Mouse (Mus musculus) right cerebral cortex, postnatal 25 days (tissue): ENCODE measurements around the gene Pkd1l1.
A peak's percentile ranks its signal among the peaks of the same experiment; 100 is the strongest.

ENCODE experiments used
- DNase-seq: peaks from one replicate; pipeline ENCODE4 v3.0.0; 2022

The Pkd1l1 gene

DNA sequence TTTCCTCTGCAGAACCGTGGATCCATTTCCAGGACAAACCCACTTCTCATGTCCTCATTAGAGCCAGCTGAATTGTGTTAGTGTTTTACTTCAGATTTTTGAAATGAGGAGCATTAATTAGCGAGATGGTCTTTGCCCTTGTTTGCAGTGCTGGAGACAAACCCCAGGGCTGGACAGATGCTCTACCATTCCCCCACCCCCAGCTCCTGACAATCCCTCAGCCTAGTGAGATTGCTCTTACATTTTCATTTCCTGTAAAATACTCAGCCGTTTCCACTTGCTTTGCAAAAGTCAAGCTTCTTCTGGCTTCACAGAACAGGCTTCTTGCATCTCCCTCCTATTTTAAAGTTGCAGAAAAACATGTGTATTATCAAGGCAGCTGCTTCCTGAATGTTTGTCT is 155.7 kb downstream of the Pkd1l1 start:
- no peak for DNase-seq

DNA sequence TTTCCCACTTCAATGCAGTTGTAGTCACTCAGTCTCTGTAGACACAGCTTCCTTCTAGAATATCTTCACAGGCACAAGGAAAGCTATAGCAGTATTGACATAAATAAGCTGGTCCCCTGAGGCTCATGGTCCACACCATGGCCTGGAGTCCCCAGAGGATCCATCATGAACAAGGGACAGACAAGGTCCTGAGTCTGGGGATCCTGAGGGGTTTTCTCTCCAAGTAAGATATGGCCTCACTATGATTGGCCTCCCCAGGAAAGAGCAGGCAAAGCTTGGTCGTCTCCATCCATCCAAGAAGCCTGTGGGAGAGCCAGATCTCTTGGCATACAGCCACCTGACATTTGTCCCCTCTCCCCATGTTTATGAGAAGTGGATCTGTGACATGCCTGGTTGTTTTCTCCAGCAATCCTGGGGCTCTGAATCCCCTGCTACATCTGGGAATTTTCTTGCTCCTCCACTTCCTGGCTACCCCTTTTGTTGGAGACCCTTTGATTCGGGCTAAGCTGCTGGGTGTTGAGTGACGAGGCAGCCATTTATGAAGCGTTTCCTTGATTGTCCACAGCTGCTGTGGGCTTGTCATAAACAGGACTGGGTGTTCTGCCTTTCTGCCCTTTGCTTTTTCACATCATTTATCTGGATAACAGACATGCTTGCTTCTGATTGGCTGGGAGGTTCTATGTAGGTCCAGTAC is 158.8 kb downstream of the Pkd1l1 start:
- DNase-seq, result no peak

- DNase-seq, result no peak
Measured at GRCm38 (mm10) chr11:8811506-8812100, 161.5 kb downstream of the Pkd1l1 start.

GRCm38 (mm10) chr11:8809644-8810043 is 163.4 kb downstream of the Pkd1l1 start:
- no peak for DNase-seq

GRCm38 (mm10) chr11:8807009-8807408 is 166.1 kb downstream of the Pkd1l1 start:
- DNase-seq, result no peak

GRCm38 (mm10) chr11:8804178-8804577 is 168.9 kb downstream of the Pkd1l1 start:
- DNase-seq, result no peak

DNA sequence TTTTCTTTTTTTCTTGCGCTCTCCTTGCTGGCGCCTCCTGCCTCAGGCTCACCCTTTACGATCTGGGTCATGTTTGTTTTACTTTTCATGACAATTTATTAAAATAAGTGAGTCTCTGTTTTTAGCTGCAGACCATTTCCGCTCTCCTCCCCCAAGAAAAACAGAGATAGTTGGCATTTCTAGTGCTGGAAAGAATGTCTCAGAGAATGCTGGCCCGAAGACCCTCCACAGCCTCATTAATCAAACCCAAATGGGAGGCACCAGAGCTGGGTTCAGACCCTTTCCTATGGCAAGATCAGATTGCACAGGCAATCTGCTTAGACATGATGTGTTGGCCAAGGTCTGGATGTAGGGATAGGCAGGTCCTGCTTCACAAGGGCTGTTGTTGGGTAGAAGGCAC is 175.6 kb downstream of the Pkd1l1 start:
- no peak for DNase-seq

DNA sequence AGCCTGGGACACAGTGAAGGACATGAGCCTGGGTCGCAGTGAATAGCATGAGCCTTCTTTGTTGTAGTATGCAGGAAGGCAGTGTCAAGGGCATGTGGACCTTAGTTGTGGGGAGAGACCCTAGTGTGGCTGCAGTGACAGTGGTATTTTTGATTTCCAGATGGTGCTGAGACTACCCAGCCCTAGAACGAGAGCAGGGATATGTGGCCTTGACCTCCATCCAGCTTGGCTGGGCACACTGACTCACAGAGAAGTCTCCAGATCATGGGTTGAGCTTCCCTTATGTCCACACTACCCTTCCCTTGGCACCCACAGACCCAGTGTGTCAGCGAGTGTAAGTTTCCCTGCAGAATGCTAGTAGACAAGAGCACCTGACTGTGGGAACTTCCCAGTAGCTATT is 178.0 kb downstream of the Pkd1l1 start:
- DNase-seq, result no peak

- DNase-seq, result no peak
Measured at GRCm38 (mm10) chr11:8792146-8792545, 180.9 kb downstream of the Pkd1l1 start.

DNA sequence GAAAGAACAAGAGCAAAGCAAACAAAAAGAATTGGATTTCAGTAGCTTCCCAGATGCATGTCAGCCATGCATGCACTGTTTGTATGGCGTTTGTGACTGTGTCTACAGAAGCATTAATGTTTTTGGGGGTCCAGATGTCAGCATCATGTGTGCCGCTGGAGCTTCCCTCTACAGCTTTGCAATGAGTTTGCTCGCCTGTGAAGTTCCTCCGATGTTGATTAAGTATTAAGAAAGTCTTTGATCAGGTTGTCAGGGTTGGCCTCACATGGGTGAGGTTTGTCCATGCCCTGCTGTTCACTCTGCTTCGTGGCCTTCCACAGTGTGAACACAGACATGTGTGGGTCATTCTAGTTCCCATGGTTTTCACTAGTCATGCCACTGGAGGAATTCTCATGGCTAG is 183.9 kb downstream of the Pkd1l1 start:
- no peak for DNase-seq

DNA sequence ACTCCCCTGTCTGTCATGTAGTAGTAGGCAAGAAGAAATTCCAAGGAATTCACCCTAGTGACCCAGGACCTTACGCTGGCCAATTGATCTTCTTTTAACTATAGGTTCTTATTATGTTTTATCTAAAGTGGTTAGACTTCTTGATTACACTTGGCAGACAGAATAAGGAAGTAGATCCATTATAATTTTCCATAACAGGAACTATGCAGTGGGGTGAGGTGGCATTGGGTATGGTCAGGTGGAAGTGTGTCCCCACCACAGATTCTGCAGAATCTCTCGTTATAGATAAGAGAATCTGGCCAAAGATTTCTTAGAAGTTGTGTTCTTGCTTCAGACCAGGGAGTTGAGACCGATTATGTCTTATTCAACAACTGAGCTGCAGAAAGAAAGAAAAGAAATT is 185.5 kb downstream of the Pkd1l1 start:
- DNase-seq, result no peak

DNA sequence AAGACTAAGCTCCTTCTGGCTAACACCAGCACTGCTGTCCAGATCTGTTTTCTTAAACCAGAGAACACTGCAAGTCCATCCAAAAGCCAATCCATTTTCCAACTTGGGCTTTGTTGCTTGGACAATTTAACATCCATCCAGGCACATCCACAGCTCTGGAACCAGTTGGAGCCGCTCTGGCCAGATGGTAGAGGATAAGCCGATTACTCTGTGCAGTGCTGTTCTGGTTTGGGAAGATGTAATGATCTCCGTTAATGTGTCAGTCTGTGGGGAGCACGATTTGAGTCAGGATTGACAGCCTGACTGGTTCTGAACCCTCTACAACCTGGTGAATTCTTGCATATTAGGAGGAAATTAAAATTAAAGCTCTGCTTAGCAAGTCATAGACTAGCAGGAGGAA is 188.7 kb downstream of the Pkd1l1 start:
- no peak for DNase-seq

GRCm38 (mm10) chr11:8782141-8782465 is 191.0 kb downstream of the Pkd1l1 start:
- DNase-seq, result peak; percentile 8

DNA sequence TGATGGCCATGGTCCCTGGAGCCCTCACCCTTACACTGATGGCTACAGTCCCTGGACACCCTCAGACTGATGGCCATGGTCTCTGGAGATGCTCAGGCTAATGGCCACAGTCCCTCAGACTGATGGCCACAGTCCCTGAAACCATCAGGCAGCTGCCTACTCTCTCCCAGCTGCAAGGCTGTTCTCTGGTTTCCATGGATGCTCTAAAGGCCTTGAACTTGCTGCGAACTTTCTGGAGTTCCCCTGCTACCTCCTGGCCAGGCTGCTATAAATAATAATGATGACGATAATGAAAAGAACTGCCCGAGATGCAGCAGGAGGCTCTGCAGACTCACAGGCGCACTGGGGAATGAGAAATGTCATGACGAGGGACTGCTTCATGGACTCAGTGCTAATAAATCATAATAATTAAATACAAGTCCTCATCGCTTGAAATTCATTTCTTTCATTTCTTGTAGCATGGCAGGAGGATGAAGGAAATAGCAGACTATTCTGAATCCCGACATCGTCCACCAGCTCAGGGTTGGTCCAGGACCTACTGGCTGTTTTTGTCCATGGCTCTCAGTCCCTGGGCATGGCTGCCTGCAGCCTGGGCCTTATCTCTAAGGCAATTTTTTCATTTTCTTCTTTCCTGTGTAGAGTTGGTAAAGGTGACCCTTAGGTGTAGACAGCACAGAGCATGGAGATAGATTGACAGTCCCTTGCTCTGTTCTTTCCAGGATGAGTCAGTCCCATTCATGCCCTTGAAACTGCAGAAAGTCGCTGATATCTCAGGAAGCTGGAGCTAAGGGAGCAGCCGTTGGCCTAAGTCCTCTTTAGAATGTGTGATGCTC is 191.5 kb downstream of the Pkd1l1 start:
- no peak for DNase-seq

GRCm38 (mm10) chr11:8779427-8779826 is 193.6 kb downstream of the Pkd1l1 start:
- DNase-seq, result no peak
